9 mouse cellular contexts compared by ENCODE assay signal in the genomic region with DNA sequence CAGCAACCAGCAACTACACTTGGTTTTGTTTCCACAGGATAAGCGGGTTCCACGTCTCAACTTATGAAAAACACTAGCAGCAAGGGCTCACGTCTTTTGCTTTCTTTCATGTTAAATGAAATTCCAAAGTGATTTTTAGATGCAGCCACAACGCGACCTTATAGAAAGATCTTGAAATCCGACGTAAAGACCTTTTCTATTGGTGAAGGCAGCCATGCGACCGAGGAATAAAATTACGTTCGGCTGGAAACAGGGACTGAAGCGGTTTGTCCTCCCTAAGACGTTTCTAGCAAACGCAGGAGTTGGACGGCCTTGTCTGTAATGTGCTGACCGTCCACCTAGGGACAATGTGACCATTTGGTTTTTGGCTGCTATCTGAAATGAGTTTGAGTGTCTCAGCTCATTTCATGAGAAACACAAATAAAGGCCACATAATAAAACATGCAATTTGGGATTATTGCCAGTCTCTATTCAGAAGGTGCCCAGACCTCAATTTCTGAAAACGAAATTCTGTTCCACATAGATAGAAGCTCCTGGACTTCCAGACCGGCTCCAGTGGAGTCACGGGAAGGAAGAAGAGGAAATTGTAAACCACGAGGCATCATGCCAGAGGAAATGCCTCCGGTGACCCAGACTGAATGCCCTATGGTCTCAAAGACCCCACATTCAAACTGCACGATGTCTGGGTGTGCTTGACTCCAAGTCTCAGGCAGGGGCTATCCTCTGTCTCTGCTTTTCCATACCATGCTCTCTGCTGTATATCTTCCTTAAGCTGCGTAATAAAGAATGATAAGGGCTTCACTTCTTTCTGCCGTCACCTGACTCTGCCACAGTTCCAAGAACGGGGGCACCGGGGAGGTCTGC. TPM values are rescaled to one million over a fixed set of nuclear protein-coding genes. Genes with fewer than 3 reads are reported as not detected.
A peak's percentile ranks its signal among the peaks of the same experiment; 100 is the strongest.
DNase-seq lines count a peak whose midpoint lies in the region; ATAC-seq and TF ChIP-seq lines count a peak whose summit lies in the region.
"Had no signal": no experiment of that assay in that cellular context is flagged by ENCODE, and none has a peak within 500 bp of the region (broad histone marks: within the 10 kb centered on the region; RNA-seq: fewer than 3 reads in every experiment).

No protein-coding gene starts in this region.

- ATAC-seq in heart, embryonic 15.5 days (replicated peaks; ENCODE audit: insufficient number of reproducible peaks, insufficient read depth, low FRiP score, low read depth): peak; percentile 10; the same call in 1 of the 2 replicates

- peak overlapping the region; percentile 61 for H3K4me2 ChIP-seq in heart, embryonic 15.5 days
- H3K4me2 ChIP-seq: liver, embryonic 13.5 days had no signal

- peak; percentile 35 for DNase-seq in adrenal gland, postnatal 10 days
- DNase-seq in adrenal gland, postnatal 4 days (ENCODE audit: low spot score in 2 of 2): no peak
- DNase-seq in cerebellum, adult 2 months: peak; percentile 41 to 44
- peak; percentile 66 for DNase-seq in kidney, postnatal 14 days
- peak; percentile 26 for DNase-seq in retina, embryonic 14.5 days (ENCODE audit: low spot score)
- DNase-seq in spleen, postnatal 10 days (ENCODE audit: low spot score in 2 of 2): no peak
- no peak for DNase-seq in spleen, postnatal 14 days (ENCODE audit: low spot score in 2 of 2)

- no peak for TF ChIP-seq CTCF in cerebellum, adult 2 months (IDR thresholded peaks at IDR 0.05; ENCODE audit: borderline replicate concordance, insufficient read depth, low read depth, low read length)

- H3K36me3 ChIP-seq in heart, embryonic 15.5 days: no peaks in the 10 kb centered on the region
- H3K36me3 ChIP-seq: liver, embryonic 13.5 days had no signal

- H3K27me3 ChIP-seq in cerebellum, adult 2 months (ENCODE audit: control insufficient read depth, insufficient read depth, low read length): no peaks in the 10 kb centered on the region
- H3K27me3 ChIP-seq in heart, embryonic 15.5 days: no peaks in the 10 kb centered on the region
- H3K27me3 ChIP-seq: liver, embryonic 13.5 days had no signal

- no peak overlapping the region for H3K27ac ChIP-seq in cerebellum, adult 2 months (ENCODE audit: insufficient read depth, low read length)
- H3K27ac ChIP-seq in heart, embryonic 15.5 days: 0 out of 2 replicates have a peak overlapping the region, but pooled peaks have one; percentile 31
- H3K27ac ChIP-seq: liver, embryonic 13.5 days had no signal

- no peaks in the 10 kb centered on the region for H3K9me3 ChIP-seq in heart, embryonic 15.5 days (replicated peaks)
- H3K9me3 ChIP-seq: liver, embryonic 13.5 days had no signal

- 33% methylated on average over 26 of the region's 26 CpGs for WGBS in cerebellum, adult 2 months
- 56% methylated on average over 26 of the region's 26 CpGs for WGBS in heart, embryonic 15.5 days

- TF ChIP-seq POLR2A in cerebellum, adult 2 months (IDR thresholded peaks at IDR 0.05; ENCODE audit: borderline replicate concordance, insufficient read depth, low read length): no peak

- peak overlapping the region; percentile 38; the same call in 1 of the 2 replicates for H3K9ac ChIP-seq in heart, embryonic 15.5 days
- H3K9ac ChIP-seq: liver, embryonic 13.5 days had no signal

- peaks cover 4% of the 10 kb centered on the region; the same call in 1 of the 2 replicates for H3K4me1 ChIP-seq in cerebellum, adult 2 months (ENCODE audit: control insufficient read depth, insufficient read depth, low read length)
- H3K4me1 ChIP-seq in heart, embryonic 15.5 days (replicated peaks): peaks cover 12% of the 10 kb centered on the region
- H3K4me1 ChIP-seq: liver, embryonic 13.5 days had no signal

- H3K4me3 ChIP-seq in cerebellum, adult 2 months (replicated peaks; ENCODE audit: insufficient read depth, low read depth, low read length): peak overlapping the region; percentile 10
- H3K4me3 ChIP-seq in heart, embryonic 15.5 days: peak overlapping the region; percentile 31
- H3K4me3 ChIP-seq: liver, embryonic 13.5 days had no signal

RNA-seq across cellular contexts. Expression of a gene that starts 33.3 kb away (rescaled TPM):
- under 1 TPM in 1 of 2 experiments, not detected in 1; 0.27 TPM for total RNA-seq in adrenal gland, postnatal 10 days (2021)
- under 1 TPM; 0.48 to 0.68 TPM for total RNA-seq in adrenal gland, postnatal 4 days (2021)
- polyA plus RNA-seq in cerebellum, adult 2 months (2012; rRNA removed): not detected in 2 replicates
- not detected in 2 replicates for polyA plus RNA-seq in heart, embryonic 15.5 days (2015; fragmentation: Nextera tagmentation; extraction: Ambion mirVana)
- polyA plus RNA-seq: liver, embryonic 13.5 days had no signal

Comparison
In these comparisons a context has a peak if more than half of its experiments do, and no peak if none do; other contexts are left out.
1. DNase-seq: peak in adrenal gland, postnatal 10 days (single experiment), cerebellum, adult 2 months (2 of 2), kidney, postnatal 14 days (single experiment) and retina, embryonic 14.5 days (single experiment); none in adrenal gland, postnatal 4 days (0 of 2), spleen, postnatal 10 days (0 of 2) and spleen, postnatal 14 days (0 of 2).